Mouse (Mus musculus): ENCODE data around the gene Iqck. TPM values are rescaled to one million over a fixed set of nuclear protein-coding genes. Genes with fewer than 3 reads are reported as not detected.

The Iqck gene
- polyA plus RNA-seq, 1 experiment: 0.48 TPM

- no peak for TF ChIP-seq POLR2A (IDR thresholded peaks at IDR 0.05; ENCODE audit: low read depth, low read length)
- Histone ChIP-seq H3K27me3 (ENCODE audit: control insufficient read depth, insufficient read depth, low read length) (no peaks in the 10 kb centered on the region), H3K4me1 (ENCODE audit: control insufficient read depth, insufficient read depth, insufficient read length, low read length) (no peaks in the 10 kb centered on the region), H3K4me3 (ENCODE audit: low read depth, low read length) (no peak overlapping the region), H3K36me3 (ENCODE audit: control insufficient read depth, insufficient read depth, low read length) (no peaks in the 10 kb centered on the region), H3K27ac (ENCODE audit: insufficient read depth, low read depth, low read length) (no peak overlapping the region)
- WGBS: 84% methylated on average over 10 of the region's 10 CpGs
Observed at GRCm38 (mm10) chr7:118977167-118977543, 121.6 kb downstream of the Iqck start.

- Histone ChIP-seq H3K4me1 (ENCODE audit: control insufficient read depth, insufficient read depth, insufficient read length, low read length) (no peaks in the 10 kb centered on the region), H3K4me3 (ENCODE audit: low read depth, low read length) (no peak overlapping the region), H3K36me3 (ENCODE audit: control insufficient read depth, insufficient read depth, low read length) (no peaks in the 10 kb centered on the region), H3K27ac (ENCODE audit: insufficient read depth, low read depth, low read length) (no peak overlapping the region), H3K27me3 (ENCODE audit: control insufficient read depth, insufficient read depth, low read length) (no peaks in the 10 kb centered on the region)
- WGBS: 90% methylated on average over 7 of the region's 7 CpGs
- TF ChIP-seq POLR2A (IDR thresholded peaks at IDR 0.05; ENCODE audit: low read depth, low read length): no peak
- TF ChIP-seq CTCF (IDR thresholded peaks at IDR 0.05; ENCODE audit: extremely low read depth, insufficient read length, insufficient replicate concordance, low read depth, low read length): no peak
Observed at GRCm38 (mm10) chr7:118979121-118979520, 123.6 kb downstream of the Iqck start.

GRCm38 (mm10) chr7:118979708-118980107 lies 124.2 kb downstream of the Iqck start:
- 87% methylated on average over 9 of the region's 9 CpGs for WGBS
- Histone ChIP-seq H3K27ac (ENCODE audit: insufficient read depth, low read depth, low read length) (no peak overlapping the region), H3K27me3 (ENCODE audit: control insufficient read depth, insufficient read depth, low read length) (no peaks in the 10 kb centered on the region), H3K36me3 (ENCODE audit: control insufficient read depth, insufficient read depth, low read length) (no peaks in the 10 kb centered on the region), H3K4me1 (ENCODE audit: control insufficient read depth, insufficient read depth, insufficient read length, low read length) (no peaks in the 10 kb centered on the region), H3K4me3 (ENCODE audit: low read depth, low read length) (no peak overlapping the region)
- no peak for TF ChIP-seq CTCF (IDR thresholded peaks at IDR 0.05; ENCODE audit: extremely low read depth, insufficient read length, insufficient replicate concordance, low read depth, low read length)
- no peak for TF ChIP-seq POLR2A (IDR thresholded peaks at IDR 0.05; ENCODE audit: low read depth, low read length)

- TF ChIP-seq CTCF (IDR thresholded peaks at IDR 0.05; ENCODE audit: extremely low read depth, insufficient read length, insufficient replicate concordance, low read depth, low read length) (no peak), POLR2A (IDR thresholded peaks at IDR 0.05; ENCODE audit: low read depth, low read length) (no peak)
- Histone ChIP-seq H3K36me3 (ENCODE audit: control insufficient read depth, insufficient read depth, low read length) (no peaks in the 10 kb centered on the region), H3K4me1 (ENCODE audit: control insufficient read depth, insufficient read depth, insufficient read length, low read length) (no peaks in the 10 kb centered on the region), H3K27ac (ENCODE audit: insufficient read depth, low read depth, low read length) (no peak overlapping the region), H3K27me3 (ENCODE audit: control insufficient read depth, insufficient read depth, low read length) (no peaks in the 10 kb centered on the region), H3K4me3 (ENCODE audit: low read depth, low read length) (no peak overlapping the region)
- WGBS: 35% methylated on average over 4 of the region's 4 CpGs
Observed at GRCm38 (mm10) chr7:118981346-118981745, 125.8 kb downstream of the Iqck start.

- no peak for TF ChIP-seq POLR2A (IDR thresholded peaks at IDR 0.05; ENCODE audit: low read depth, low read length)
- no peak for TF ChIP-seq CTCF (IDR thresholded peaks at IDR 0.05; ENCODE audit: extremely low read depth, insufficient read length, insufficient replicate concordance, low read depth, low read length)
- no peaks in the 10 kb centered on the region for H3K36me3 ChIP-seq (ENCODE audit: control insufficient read depth, insufficient read depth, low read length)
- 88% methylated on average over 5 of the region's 5 CpGs for WGBS
- no peak overlapping the region for H3K4me3 ChIP-seq (ENCODE audit: low read depth, low read length)
- H3K27me3 ChIP-seq (ENCODE audit: control insufficient read depth, insufficient read depth, low read length): no peaks in the 10 kb centered on the region
- no peak overlapping the region for H3K27ac ChIP-seq (ENCODE audit: insufficient read depth, low read depth, low read length)
- no peaks in the 10 kb centered on the region for H3K4me1 ChIP-seq (ENCODE audit: control insufficient read depth, insufficient read depth, insufficient read length, low read length)
Observed at GRCm38 (mm10) chr7:118981831-118982230, 126.3 kb downstream of the Iqck start.

- Histone ChIP-seq H3K27me3 (ENCODE audit: control insufficient read depth, insufficient read depth, low read length) (no peaks in the 10 kb centered on the region), H3K4me1 (ENCODE audit: control insufficient read depth, insufficient read depth, insufficient read length, low read length) (no peaks in the 10 kb centered on the region), H3K36me3 (ENCODE audit: control insufficient read depth, insufficient read depth, low read length) (no peaks in the 10 kb centered on the region), H3K4me3 (ENCODE audit: low read depth, low read length) (no peak overlapping the region), H3K27ac (ENCODE audit: insufficient read depth, low read depth, low read length) (no peak overlapping the region)
- 61% methylated on average over 4 of the region's 4 CpGs for WGBS
- TF ChIP-seq CTCF (IDR thresholded peaks at IDR 0.05; ENCODE audit: extremely low read depth, insufficient read length, insufficient replicate concordance, low read depth, low read length): no peak
- TF ChIP-seq POLR2A (IDR thresholded peaks at IDR 0.05; ENCODE audit: low read depth, low read length): no peak
Observed at GRCm38 (mm10) chr7:118982586-118982985, 127.0 kb downstream of the Iqck start.

- Histone ChIP-seq H3K27me3 (ENCODE audit: control insufficient read depth, insufficient read depth, low read length) (no peaks in the 10 kb centered on the region), H3K4me3 (ENCODE audit: low read depth, low read length) (no peak overlapping the region), H3K27ac (ENCODE audit: insufficient read depth, low read depth, low read length) (no peak overlapping the region), H3K4me1 (ENCODE audit: control insufficient read depth, insufficient read depth, insufficient read length, low read length) (no peaks in the 10 kb centered on the region), H3K36me3 (ENCODE audit: control insufficient read depth, insufficient read depth, low read length) (no peaks in the 10 kb centered on the region)
- WGBS: 79% methylated on average over 19 of the region's 19 CpGs
- TF ChIP-seq CTCF (IDR thresholded peaks at IDR 0.05; ENCODE audit: extremely low read depth, insufficient read length, insufficient replicate concordance, low read depth, low read length) (no peak), POLR2A (IDR thresholded peaks at IDR 0.05; ENCODE audit: low read depth, low read length) (no peak)
Observed at GRCm38 (mm10) chr7:118983961-118984360, 128.4 kb downstream of the Iqck start.

- H3K36me3 ChIP-seq (ENCODE audit: control insufficient read depth, insufficient read depth, low read length): no peaks in the 10 kb centered on the region
- H3K27me3 ChIP-seq (ENCODE audit: control insufficient read depth, insufficient read depth, low read length): no peaks in the 10 kb centered on the region
- H3K4me3 ChIP-seq (ENCODE audit: low read depth, low read length): no peak overlapping the region
- H3K27ac ChIP-seq (ENCODE audit: insufficient read depth, low read depth, low read length): no peak overlapping the region
- no peaks in the 10 kb centered on the region for H3K4me1 ChIP-seq (ENCODE audit: control insufficient read depth, insufficient read depth, insufficient read length, low read length)
- TF ChIP-seq CTCF (IDR thresholded peaks at IDR 0.05; ENCODE audit: extremely low read depth, insufficient read length, insufficient replicate concordance, low read depth, low read length) (no peak), POLR2A (IDR thresholded peaks at IDR 0.05; ENCODE audit: low read depth, low read length) (no peak)
- WGBS: 74% methylated on average over 4 of the region's 4 CpGs
Observed at GRCm38 (mm10) chr7:118985786-118986185, 130.2 kb downstream of the Iqck start.

Data from small intestine, adult 2 months (tissue).